Mouse (Mus musculus) limb, embryonic 10.5 days (tissue): ENCODE data around the gene Cavin3. TPM values are rescaled to one million over a fixed set of nuclear protein-coding genes. Genes with fewer than 3 reads are reported as not detected.
A peak's percentile ranks its signal among the peaks of the same experiment; 100 is the strongest.
"Not testable (repeated sequence)": the region's sequence is repeated elsewhere in the genome, so short reads cannot be mapped to it uniquely, and the experiment has no call there.

ENCODE experiments used
- DNase-seq: peaks from one replicate; pipeline ENCODE4 v3.0.0-alpha.2; 2017; ENCODE audit warnings: low spot score
- H3K27ac ChIP-seq: fragments of 300-500 bp; sonication (generic); 2 replicates; pipeline ENCODE4 v1.5.1; 2016; ENCODE audit warnings: mild to moderate bottlenecking
- H3K27me3 ChIP-seq: fragments of 300-500 bp; sonication (generic); 2 replicates; pipeline ENCODE4 v1.6.1; 2016; ENCODE audit warnings: low read depth, mild to moderate bottlenecking; ENCODE audit not compliant: poor library complexity, severe bottlenecking
- H3K36me3 ChIP-seq: fragments of 300-500 bp; sonication (generic); 2 replicates; pipeline ENCODE4 v1.6.1; 2016; ENCODE audit warnings: mild to moderate bottlenecking, moderate library complexity
- H3K4me1 ChIP-seq: fragments of 300-500 bp; sonication (generic); 2 replicates; pipeline ENCODE4 v1.6.1; 2016
- H3K4me3 ChIP-seq: fragments of 300-500 bp; sonication (generic); 2 replicates; pipeline ENCODE4 v1.5.1; 2016; ENCODE audit warnings: mild to moderate bottlenecking, moderate library complexity
- H3K9me3 ChIP-seq: fragments of 300-500 bp; sonication (generic); replicated peaks from 2 replicates; pipeline ENCODE4 v1.6.1; 2016; ENCODE audit warnings: mild to moderate bottlenecking
- WGBS: fragments of 180-500 bp; shearing (Covaris S2); methylation state at CpG from one replicate; pipeline ENCODE4 v1.1.7; 2016; 5-methylcytosine and 5-hydroxymethylcytosine counted together
- polyA plus RNA-seq: library from polyadenylated mRNA; unstranded; fragments of >200 nt; fragmentation: Nextera tagmentation; extraction: Ambion mirVana; gene quantifications from 2 replicates; pipeline ENCODE4 v1.2.1, GENCODE M21; 2016

The Cavin3 gene
- polyA plus RNA-seq, 1 experiment from 2014 or later: 20.4 TPM

DNA sequence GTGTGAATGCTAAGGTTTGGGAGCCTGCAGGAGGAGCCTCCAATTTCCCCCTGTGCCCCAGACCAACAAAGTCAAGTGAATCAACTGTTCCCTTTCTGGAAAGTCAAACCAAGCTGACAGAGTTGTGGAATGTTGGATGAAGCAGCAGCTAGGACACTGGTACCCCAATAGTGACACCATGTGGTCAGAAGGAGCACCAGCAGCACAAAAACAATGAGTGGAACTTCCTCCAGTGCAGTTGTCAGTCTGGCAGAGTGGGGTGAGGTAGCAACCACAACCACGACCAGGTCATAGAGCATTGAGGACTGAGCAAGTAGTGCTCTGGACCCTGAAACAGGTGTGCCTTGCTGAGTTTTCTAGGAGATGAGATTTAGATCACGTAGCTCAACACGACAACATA lies 4.3 kb downstream of the Cavin3 start:
- Histone ChIP-seq H3K4me1 (peaks cover 15% of the 10 kb centered on the region), H3K9me3 (no peaks in the 10 kb centered on the region), H3K27ac (no peak overlapping the region), H3K36me3 (no peaks in the 10 kb centered on the region), H3K4me3 (no peak overlapping the region), H3K27me3 (peaks cover 38% of the 10 kb centered on the region)
- 60% methylated on average over 3 of the region's 3 CpGs for WGBS
- peak; percentile 36 for DNase-seq

DNA sequence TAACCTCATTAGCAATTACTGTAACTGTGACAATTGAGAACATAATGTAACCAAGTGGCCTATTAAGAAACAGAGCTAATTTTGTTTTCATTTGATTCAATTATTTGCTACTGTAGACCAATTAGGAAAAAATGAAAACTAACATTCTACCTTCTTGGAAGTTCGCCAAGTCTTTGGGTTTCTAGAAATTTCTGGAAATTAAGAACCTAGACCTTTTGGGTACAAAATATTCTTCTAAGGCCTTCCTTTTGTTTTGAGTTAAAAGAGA lies 4.7 kb downstream of the Cavin3 start:
- whole genome bisulfite sequencing: 94% methylated on average over 1 of the region's 1 CpGs

DNA sequence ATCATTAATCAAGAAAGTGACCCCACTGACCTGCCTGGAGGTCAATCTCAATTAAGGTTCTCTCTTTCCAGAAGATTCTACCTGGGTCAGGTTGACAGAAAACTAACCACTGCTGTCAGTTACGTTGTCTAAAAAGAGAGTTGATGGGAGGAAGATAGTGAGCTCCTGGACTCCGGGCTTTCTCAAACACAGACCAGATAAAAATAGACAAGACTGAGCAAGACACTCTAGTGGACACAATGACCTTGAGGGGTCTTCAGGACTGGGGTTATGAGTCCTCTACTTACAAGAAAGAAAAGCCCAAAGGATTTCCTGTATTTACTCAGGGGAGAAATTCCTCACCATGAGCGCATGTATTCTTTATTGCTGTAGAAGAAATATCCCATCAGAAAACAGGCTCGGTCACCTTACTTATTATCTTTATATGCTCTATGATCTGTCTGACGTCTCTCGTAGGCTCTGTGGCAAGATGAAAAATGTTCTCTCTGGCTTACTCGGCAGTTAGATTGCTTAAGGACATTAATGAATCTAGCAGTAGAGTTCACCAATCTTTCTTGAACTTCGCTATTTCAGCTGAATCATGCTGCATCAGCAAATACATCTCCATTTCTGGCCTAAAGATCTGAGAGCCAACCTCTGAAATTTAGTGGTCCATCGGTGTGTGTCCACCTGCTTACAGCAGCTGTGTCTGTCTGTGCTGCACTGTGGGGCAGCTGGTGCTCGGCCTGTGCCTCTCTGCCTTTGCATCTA lies 5.2 kb downstream of the Cavin3 start:
- Histone ChIP-seq H3K36me3 (no peaks in the 10 kb centered on the region), H3K4me3 (no peak overlapping the region), H3K9me3 (no peaks in the 10 kb centered on the region), H3K27ac (no peak overlapping the region), H3K4me1 (peaks cover 8% of the 10 kb centered on the region), H3K27me3 (peaks cover 28% of the 10 kb centered on the region)
- no peak for DNase-seq
- WGBS: 85% methylated on average over 10 of the region's 10 CpGs

More for the DNA sequence above, 4.7 kb downstream of the Cavin3 start:
- peaks cover 33% of the 10 kb centered on the region for H3K27me3 ChIP-seq
- H3K4me3 ChIP-seq: no peak overlapping the region
- no peak for DNase-seq
- H3K9me3 ChIP-seq: no peaks in the 10 kb centered on the region
- no peaks in the 10 kb centered on the region for H3K36me3 ChIP-seq
- no peak overlapping the region for H3K27ac ChIP-seq
- peaks cover 13% of the 10 kb centered on the region for H3K4me1 ChIP-seq

DNA sequence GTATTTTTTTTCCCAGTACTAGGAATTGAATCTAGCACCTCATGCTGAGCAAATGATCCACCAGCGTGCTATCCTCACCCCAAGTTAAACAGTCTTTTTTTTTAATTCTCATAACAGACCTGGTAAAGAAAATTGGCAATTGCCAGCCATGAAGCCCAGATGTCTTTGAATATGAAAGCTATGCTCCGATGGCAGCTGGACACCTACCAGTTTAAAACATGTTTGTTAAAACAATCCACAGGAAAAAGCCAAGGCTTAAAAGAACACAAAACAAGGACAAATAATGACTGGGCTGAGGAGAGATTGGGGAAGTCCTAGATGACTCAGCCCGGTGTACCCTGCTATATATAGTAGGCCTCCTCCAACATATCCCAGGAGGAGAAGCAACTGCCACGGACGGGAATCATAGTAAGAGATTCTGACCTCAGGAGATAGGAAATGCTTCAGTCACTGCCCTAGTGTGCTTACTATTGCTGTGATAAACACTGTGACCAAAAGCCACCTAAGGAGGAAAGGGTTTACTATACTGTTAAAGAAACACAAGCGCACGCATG lies 6.6 kb downstream of the Cavin3 start:
- H3K9me3 ChIP-seq: no peaks in the 10 kb centered on the region
- H3K27me3 ChIP-seq: peaks cover 14% of the 10 kb centered on the region
- H3K4me1 ChIP-seq: no peaks in the 10 kb centered on the region
- no peak overlapping the region for H3K4me3 ChIP-seq
- H3K36me3 ChIP-seq: no peaks in the 10 kb centered on the region
- 87% methylated on average over 7 of the region's 7 CpGs for WGBS
- no peak for DNase-seq
- H3K27ac ChIP-seq: no peak overlapping the region

DNA sequence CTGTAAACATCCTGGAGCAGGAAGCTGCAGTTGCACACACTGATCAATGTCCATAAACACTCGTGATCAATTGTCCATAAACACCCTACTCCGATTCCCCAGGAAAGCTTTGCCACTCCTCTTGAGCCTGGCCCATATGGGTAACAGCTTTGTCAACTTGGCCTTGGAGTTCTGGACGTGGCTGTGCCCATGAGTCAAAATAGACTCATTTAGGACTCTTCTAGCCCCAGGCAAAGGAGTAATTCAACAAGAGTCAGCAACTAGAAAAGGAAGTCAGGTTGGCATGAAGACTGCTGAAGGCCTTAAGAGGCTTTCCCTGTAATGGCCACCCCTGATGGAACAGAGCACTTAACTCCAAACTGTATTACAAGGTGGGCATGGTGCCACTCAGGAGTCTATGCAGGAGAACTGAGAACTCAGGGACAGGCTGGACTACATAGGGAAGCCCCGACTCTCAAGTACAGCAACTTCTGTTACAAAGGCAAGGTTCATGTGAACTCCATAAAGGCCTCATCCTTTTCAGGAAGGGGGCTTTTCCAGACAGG lies 7.3 kb downstream of the Cavin3 start:
- no peak overlapping the region for H3K4me3 ChIP-seq
- peaks cover 8% of the 10 kb centered on the region; the same call in 1 of the 2 replicates for H3K27me3 ChIP-seq
- no peaks in the 10 kb centered on the region for H3K9me3 ChIP-seq
- 80% methylated on average over 4 of the region's 4 CpGs for WGBS
- no peak for DNase-seq
- H3K27ac ChIP-seq: no peak overlapping the region
- H3K4me1 ChIP-seq: no peaks in the 10 kb centered on the region
- H3K36me3 ChIP-seq: no peaks in the 10 kb centered on the region

- DNase-seq: no peak
- Histone ChIP-seq H3K4me3 (no peak overlapping the region), H3K27me3 (no peaks in the 10 kb centered on the region), H3K36me3 (no peaks in the 10 kb centered on the region), H3K27ac (no peak overlapping the region), H3K4me1 (no peaks in the 10 kb centered on the region), H3K9me3 (no peaks in the 10 kb centered on the region)
- WGBS: 70% methylated on average over 1 of the region's 1 CpGs
These were observed 9.5 kb downstream of the Cavin3 start for GRCm38 (mm10) chr7:105472607-105473006.

DNA sequence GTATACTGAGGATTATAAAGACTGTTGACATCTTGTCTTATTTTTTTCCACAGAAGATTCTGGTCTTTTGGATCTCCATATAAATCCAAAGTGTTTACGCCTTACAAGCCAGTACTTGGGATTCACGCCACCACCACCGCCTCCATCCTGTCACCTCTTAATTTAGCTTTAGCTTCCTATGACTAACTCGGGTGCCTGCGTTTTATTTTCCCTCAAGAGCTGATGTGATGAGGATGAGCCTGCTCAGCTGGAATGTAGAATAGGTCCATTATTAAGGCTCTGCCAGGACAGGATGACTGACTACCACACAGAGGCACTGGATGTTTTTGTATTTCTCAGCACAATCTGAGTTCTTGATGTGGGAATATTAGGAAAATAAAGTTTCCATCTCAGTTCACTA lies 16.6 kb downstream of the Cavin3 start:
- not testable (repeated sequence) for H3K4me1 ChIP-seq, H3K9me3 ChIP-seq, H3K36me3 ChIP-seq, H3K27me3 ChIP-seq, H3K27ac ChIP-seq, H3K4me3 ChIP-seq, DNase-seq
- 85% methylated on average over 5 of the region's 5 CpGs for WGBS

GRCm38 (mm10) chr7:105458546-105458945 lies 23.6 kb downstream of the Cavin3 start:
- Histone ChIP-seq H3K4me1 (no peaks in the 10 kb centered on the region), H3K9me3 (no peaks in the 10 kb centered on the region), H3K27ac (no peak overlapping the region), H3K27me3 (no peaks in the 10 kb centered on the region), H3K36me3 (no peaks in the 10 kb centered on the region), H3K4me3 (no peak overlapping the region)
- DNase-seq: no peak

- H3K36me3 ChIP-seq, DNase-seq, H3K9me3 ChIP-seq, H3K27ac ChIP-seq, H3K4me1 ChIP-seq, H3K4me3 ChIP-seq, H3K27me3 ChIP-seq: not testable (repeated sequence)
- WGBS: 88% methylated on average over 4 of the region's 4 CpGs
These were observed 28.8 kb downstream of the Cavin3 start for GRCm38 (mm10) chr7:105453345-105453744.

DNA sequence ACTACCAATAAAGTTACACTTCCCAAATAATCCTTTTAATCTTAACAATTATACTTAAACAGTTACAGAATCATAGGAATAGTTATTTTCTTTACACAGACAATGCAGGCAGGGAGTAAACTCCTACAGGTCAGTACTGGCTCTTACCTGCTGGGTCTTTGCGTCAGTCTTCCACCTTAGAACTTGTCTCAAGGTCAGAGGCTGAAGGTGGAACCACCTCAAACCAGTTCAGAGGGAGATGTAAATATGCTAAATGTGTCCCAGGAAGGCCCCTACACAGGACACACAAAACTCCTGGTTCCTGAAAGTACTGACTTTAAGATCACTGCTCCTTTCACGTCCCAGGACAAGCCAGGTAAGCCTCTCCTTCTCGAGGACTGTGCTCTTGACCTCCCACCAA lies 37.0 kb downstream of the Cavin3 start:
- Histone ChIP-seq H3K27me3 (no peaks in the 10 kb centered on the region), H3K9me3 (no peaks in the 10 kb centered on the region), H3K27ac (no peak overlapping the region), H3K4me3 (no peak overlapping the region), H3K36me3 (no peaks in the 10 kb centered on the region), H3K4me1 (no peaks in the 10 kb centered on the region)
- no peak for DNase-seq
- 84% methylated on average over 3 of the region's 3 CpGs for WGBS

DNA sequence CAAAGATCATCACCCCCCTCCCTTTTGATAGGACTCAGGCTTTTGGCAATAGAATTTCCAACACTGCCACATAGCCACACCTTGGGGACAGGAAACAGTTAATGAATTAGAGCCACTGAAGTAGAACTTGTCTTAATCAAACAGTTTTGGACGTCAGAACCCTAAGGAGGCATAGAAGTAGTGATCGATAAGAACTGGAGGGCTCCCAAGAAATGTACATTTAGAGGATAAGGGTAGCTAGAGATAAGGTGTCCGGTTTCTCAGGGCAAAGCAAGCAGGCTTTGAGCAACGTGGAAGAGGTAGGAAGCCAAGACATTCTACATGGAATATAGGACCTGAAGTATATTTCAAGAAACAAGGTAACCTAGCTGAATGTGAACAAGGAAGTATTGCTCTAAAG lies 40.7 kb downstream of the Cavin3 start:
- no peaks in the 10 kb centered on the region for H3K4me1 ChIP-seq
- no peak overlapping the region for H3K4me3 ChIP-seq
- no peaks in the 10 kb centered on the region for H3K27me3 ChIP-seq
- no peak for DNase-seq
- H3K36me3 ChIP-seq: no peaks in the 10 kb centered on the region
- WGBS: 70% methylated on average over 4 of the region's 4 CpGs
- H3K27ac ChIP-seq: no peak overlapping the region
- no peaks in the 10 kb centered on the region for H3K9me3 ChIP-seq

DNA sequence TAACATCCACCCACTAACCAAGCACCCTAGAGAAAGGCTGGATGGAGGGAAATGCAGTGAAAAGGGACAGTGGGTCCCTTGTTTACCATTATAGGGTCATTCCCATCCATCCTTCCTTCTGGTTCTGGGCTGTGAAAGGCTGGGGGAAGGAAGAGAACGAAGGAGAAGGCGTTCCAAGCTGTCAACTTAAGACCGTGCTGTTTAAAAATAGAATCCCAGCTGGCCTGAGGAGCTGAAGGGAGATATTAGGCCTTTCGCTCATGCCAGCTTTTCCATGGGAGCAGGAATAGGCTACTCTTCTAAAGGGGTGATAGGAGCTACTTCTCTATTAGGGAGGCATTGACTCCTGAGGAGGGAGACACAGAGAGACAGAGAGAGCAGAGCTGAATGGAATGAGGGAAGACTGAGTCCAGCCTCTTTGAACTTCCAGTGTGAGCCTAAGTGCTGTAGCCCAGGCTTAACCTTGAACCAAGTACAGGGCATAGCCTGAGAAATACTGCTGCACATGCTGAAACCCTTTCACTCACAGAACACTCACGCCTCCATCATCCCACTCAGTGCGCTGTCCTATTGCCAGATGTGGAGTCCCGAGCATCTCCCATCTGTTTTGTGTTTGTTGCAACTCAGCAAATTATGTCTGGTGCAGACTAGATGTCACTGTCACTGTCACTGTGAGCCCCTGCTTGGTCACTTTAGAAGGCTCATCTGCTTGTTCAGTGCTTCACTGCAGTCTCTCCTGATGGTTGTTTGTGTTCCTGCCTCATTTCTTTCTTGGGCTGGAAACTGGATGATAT lies 43.9 kb downstream of the Cavin3 start:
- 75% methylated on average over 7 of the region's 7 CpGs for WGBS
- no peak overlapping the region for H3K27ac ChIP-seq
- DNase-seq: no peak
- no peaks in the 10 kb centered on the region for H3K27me3 ChIP-seq
- no peaks in the 10 kb centered on the region for H3K36me3 ChIP-seq
- no peaks in the 10 kb centered on the region for H3K9me3 ChIP-seq
- no peak overlapping the region for H3K4me3 ChIP-seq
- H3K4me1 ChIP-seq: no peaks in the 10 kb centered on the region

DNA sequence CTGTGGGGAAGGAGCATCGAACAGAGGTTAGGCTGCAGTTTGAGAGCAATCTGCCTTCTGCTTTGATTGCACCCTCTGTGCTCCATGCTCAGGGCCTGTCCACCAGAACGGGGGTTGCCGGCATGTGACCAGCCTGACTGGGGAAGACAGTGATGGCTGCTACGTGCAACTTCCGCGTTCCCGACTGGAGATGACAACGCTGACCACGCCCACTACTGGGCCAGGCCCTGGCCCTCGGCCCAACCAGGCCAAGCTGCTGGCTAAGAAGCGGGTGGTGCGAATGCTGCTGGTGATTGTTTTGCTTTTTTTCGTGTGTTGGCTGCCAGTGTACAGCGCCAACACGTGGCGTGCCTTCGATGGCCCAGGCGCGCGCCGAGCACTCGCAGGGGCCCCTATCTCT lies 47.3 kb downstream of the Cavin3 start:
- Histone ChIP-seq H3K9me3 (no peaks in the 10 kb centered on the region), H3K27ac (no peak overlapping the region), H3K4me1 (no peaks in the 10 kb centered on the region), H3K4me3 (no peak overlapping the region), H3K27me3 (no peaks in the 10 kb centered on the region; the same call in 1 of the 2 replicates), H3K36me3 (no peaks in the 10 kb centered on the region)
- DNase-seq: no peak
- WGBS: 83% methylated on average over 22 of the region's 22 CpGs
